In the genomic region with DNA sequence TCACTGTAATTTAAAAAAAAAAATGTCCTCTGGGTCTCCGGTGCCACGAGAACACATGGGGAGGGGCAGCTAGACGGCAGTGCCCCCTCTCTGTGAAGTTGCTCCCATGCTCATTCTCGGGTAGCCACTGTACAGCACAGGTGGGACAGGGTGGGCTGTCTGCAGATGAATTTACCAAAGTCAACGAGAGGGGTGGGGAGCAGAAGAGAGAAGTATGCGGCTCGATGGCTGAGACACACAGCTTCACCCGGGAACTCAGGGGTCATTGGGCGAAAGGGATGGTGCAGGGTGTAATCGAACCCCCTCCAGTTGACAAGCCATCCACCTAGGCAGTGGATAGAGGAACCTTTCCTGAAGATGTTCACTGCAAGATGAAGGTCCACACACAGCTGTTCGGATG, we compare ENCODE assay signal across 23 mouse cellular contexts. TPM values are rescaled to one million over a fixed set of nuclear protein-coding genes. Genes with fewer than 3 reads are reported as not detected.
DNase-seq lines count a peak whose midpoint lies in the region; ATAC-seq and TF ChIP-seq lines count a peak whose summit lies in the region.
"Had no signal": no experiment of that assay in that cellular context is flagged by ENCODE, and none has a peak within 500 bp of the region (broad histone marks: within the 10 kb centered on the region; RNA-seq: fewer than 3 reads in every experiment).

No protein-coding gene starts in this region.

- H3K9me3 ChIP-seq in heart, embryonic 11.5 days (replicated peaks; ENCODE audit: control insufficient read depth, low read length), result no peaks in the 10 kb centered on the region
- no peaks in the 10 kb centered on the region for H3K9me3 ChIP-seq in E14TG2a.4 (ENCODE audit: low read length)
- H3K9me3 ChIP-seq in MEL (replicated peaks; ENCODE audit: insufficient read depth, low read length), result no peaks in the 10 kb centered on the region
- H3K9me3 ChIP-seq in forebrain, embryonic 16.5 days (ENCODE audit: control insufficient read depth, low read length), result no peaks in the 10 kb centered on the region
- H3K9me3 ChIP-seq: embryonic facial prominence, embryonic 13.5 days; forebrain, embryonic 12.5 days; G1E; heart, embryonic 10.5 days; heart, embryonic 15.5 days; hindbrain, embryonic 13.5 days had no signal

- no peaks in the 10 kb centered on the region for H3K27me3 ChIP-seq in heart, embryonic 11.5 days (ENCODE audit: control insufficient read depth, insufficient read depth, low read length)
- H3K27me3 ChIP-seq in E14TG2a.4 (ENCODE audit: insufficient read depth, low read length) (no peaks in the 10 kb centered on the region), MEL (ENCODE audit: control insufficient read depth in 1 of 2, insufficient read depth in 2 of 2, low read length in 2 of 2) (no peaks in the 10 kb centered on the region)
- H3K27me3 ChIP-seq in forebrain, embryonic 16.5 days (replicated peaks; ENCODE audit: control insufficient read depth, insufficient read depth, low read length), result no peaks in the 10 kb centered on the region
- H3K27me3 ChIP-seq: embryonic facial prominence, embryonic 13.5 days; forebrain, embryonic 12.5 days; heart, embryonic 15.5 days; hindbrain, embryonic 13.5 days had no signal

- peak; percentile 83 for DNase-seq in heart, adult 11 months
- DNase-seq in MEL (ENCODE audit: low read depth, low spot score), result peak; percentile 66
- no peak for DNase-seq in cerebellum, adult 18-20 months
- no peak for DNase-seq in T-cell, adult 2 months (ENCODE audit: low spot score)
- DNase-seq: cerebellum, adult 11-12 months; cerebellum, adult 9-11 months; cerebellum, postnatal 36 days; forebrain, postnatal 0 days; gastrocnemius, adult 2 months; gastrocnemius, postnatal 25 days; heart, postnatal 14 days; kidney, adult 18-20 months had no signal

- peaks cover 39% of the 10 kb centered on the region for H3K79me2 ChIP-seq in MEL (ENCODE audit: control insufficient read depth, insufficient read depth, low read length, poor library complexity)

- H3K27ac ChIP-seq in heart, embryonic 11.5 days (ENCODE audit: low read depth, low read length), result no peak overlapping the region
- peak overlapping the region; percentile 96 for H3K27ac ChIP-seq in MEL (ENCODE audit: control insufficient read depth, low read depth, low read length)
- no peak overlapping the region for H3K27ac ChIP-seq in forebrain, embryonic 16.5 days (ENCODE audit: low read length)
- H3K27ac ChIP-seq: embryonic facial prominence, embryonic 13.5 days; forebrain, embryonic 12.5 days; heart, embryonic 10.5 days; heart, embryonic 15.5 days; hindbrain, embryonic 13.5 days; hindbrain, postnatal 0 days had no signal

- ATAC-seq in heart, embryonic 11.5 days (replicated peaks; ENCODE audit: insufficient number of reproducible peaks, low FRiP score, low TSS enrichment), result no peak
- no peak for ATAC-seq in forebrain, embryonic 16.5 days
- ATAC-seq: activated CD4-positive, CD25-positive, alpha-beta regulatory T cell, adult 4 months; forebrain, postnatal 0 days; hindbrain, postnatal 0 days had no signal

- no peaks in the 10 kb centered on the region for H3K36me3 ChIP-seq in heart, embryonic 11.5 days (ENCODE audit: control insufficient read depth, insufficient read depth, low read length)
- peaks cover 17% of the 10 kb centered on the region for H3K36me3 ChIP-seq in E14TG2a.4 (ENCODE audit: insufficient read depth, low read length)
- peaks cover 0 to 10% of the 10 kb centered on the region in 2 experiments; a peak in 2 of 4 replicates for H3K36me3 ChIP-seq in MEL (ENCODE audit: control insufficient read depth in 1 of 2, insufficient read depth in 2 of 2, low read length in 2 of 2)
- no peaks in the 10 kb centered on the region for H3K36me3 ChIP-seq in forebrain, embryonic 16.5 days (ENCODE audit: control insufficient read depth, insufficient read depth)
- H3K36me3 ChIP-seq: embryonic facial prominence, embryonic 13.5 days; forebrain, embryonic 12.5 days; G1E; heart, embryonic 10.5 days; heart, embryonic 15.5 days; hindbrain, embryonic 13.5 days had no signal

- peaks cover 8% of the 10 kb centered on the region for H3K4me1 ChIP-seq in heart, embryonic 11.5 days (ENCODE audit: control insufficient read depth, insufficient read depth, low read length)
- H3K4me1 ChIP-seq in E14TG2a.4 (replicated peaks; ENCODE audit: low read depth, low read length) (peaks cover 79% of the 10 kb centered on the region), MEL (ENCODE audit: control insufficient read depth in 1 of 2, insufficient read depth in 2 of 2, low read length in 2 of 2) (peaks cover 0 to 27% of the 10 kb centered on the region in 2 experiments; a peak in 3 of 4 replicates)
- no peaks in the 10 kb centered on the region for H3K4me1 ChIP-seq in forebrain, embryonic 16.5 days (replicated peaks; ENCODE audit: control insufficient read depth, insufficient read depth, low read length)
- H3K4me1 ChIP-seq: forebrain, embryonic 12.5 days; hindbrain, embryonic 13.5 days had no signal

- TF ChIP-seq POLR2A in MEL (IDR thresholded peaks at IDR 0.05; ENCODE audit: control insufficient read depth in 1 of 2, insufficient read depth in 1 of 2, low read depth in 1 of 2, low read length in 2 of 2, poor library complexity in 1 of 2), result 0 out of 4 replicates have a peak, but pooled peaks of 1 of the 2 experiments have one; percentile 28

- WGBS in heart, embryonic 11.5 days (ENCODE audit: insufficient replicate concordance), result 87% methylated on average over 11 of the region's 11 CpGs
- WGBS in forebrain, embryonic 16.5 days, result 87% methylated on average over 11 of the region's 11 CpGs

- no peak for TF ChIP-seq CTCF in E14TG2a.4 (conservative IDR thresholded peaks at IDR 0.05; ENCODE audit: low read length)
- TF ChIP-seq CTCF in MEL (IDR thresholded peaks at IDR 0.05 in 2 of 3, conservative IDR thresholded peaks at IDR 0.05 in 1 of 3; ENCODE audit: control insufficient read depth in 1 of 3, insufficient read depth in 1 of 3, low read depth in 2 of 3, low read length in 3 of 3, poor library complexity in 1 of 3, severe bottlenecking in 1 of 3), result no peak

- TF ChIP-seq RAD21 in MEL (IDR thresholded peaks at IDR 0.05; ENCODE audit: low read depth, low read length), result no peak

- no peak overlapping the region for H3K4me2 ChIP-seq in heart, embryonic 11.5 days
- no peak overlapping the region for H3K4me2 ChIP-seq in forebrain, embryonic 16.5 days (ENCODE audit: low read length)
- H3K4me2 ChIP-seq: embryonic facial prominence, embryonic 13.5 days; forebrain, embryonic 12.5 days; heart, embryonic 15.5 days; hindbrain, embryonic 13.5 days had no signal

- TF ChIP-seq EP300 in MEL (IDR thresholded peaks at IDR 0.05; ENCODE audit: low read depth in 1 of 2, low read length in 2 of 2), result no peak

- no peak overlapping the region for H3K4me3 ChIP-seq in heart, embryonic 11.5 days (ENCODE audit: low read depth, low read length)
- H3K4me3 ChIP-seq in E14TG2a.4 (replicated peaks; ENCODE audit: low read length) (peak overlapping the region; percentile 90), MEL (ENCODE audit: control insufficient read depth in 1 of 2, insufficient read depth in 1 of 2, low read depth in 2 of 2, low read length in 2 of 2) (peak overlapping the region; percentile 65 to 76)
- H3K4me3 ChIP-seq in forebrain, embryonic 16.5 days (replicated peaks; ENCODE audit: low read length), result no peak overlapping the region
- H3K4me3 ChIP-seq: embryonic facial prominence, embryonic 13.5 days; forebrain, embryonic 12.5 days; gastrocnemius, adult 2 months; heart, embryonic 10.5 days; heart, embryonic 15.5 days; hindbrain, embryonic 13.5 days had no signal

- no peak overlapping the region for H3K9ac ChIP-seq in heart, embryonic 11.5 days (ENCODE audit: low read depth, low read length)
- H3K9ac ChIP-seq in MEL (ENCODE audit: control insufficient read depth, low read depth, low read length, poor library complexity, severe bottlenecking), result peak overlapping the region; percentile 86
- H3K9ac ChIP-seq in forebrain, embryonic 16.5 days (replicated peaks; ENCODE audit: low read depth, low read length), result no peak overlapping the region
- H3K9ac ChIP-seq: embryonic facial prominence, embryonic 13.5 days; forebrain, embryonic 12.5 days; forebrain, postnatal 0 days; heart, embryonic 15.5 days; hindbrain, embryonic 13.5 days had no signal

TF ChIP-seq in MEL, 35 proteins besides CTCF, POLR2A, EP300 and RAD21:
- no peak for TF ChIP-seq TAL1 (IDR thresholded peaks at IDR 0.05; ENCODE audit: low read length)
- TF ChIP-seq MXI1 (IDR thresholded peaks at IDR 0.05; ENCODE audit: low read depth, low read length), result no peak

RNA-seq across cellular contexts. Expression of gene Clstn3, which starts 12.2 kb away (rescaled TPM):
- 1.6 and 1.8 TPM in 2 replicates for polyA plus RNA-seq in heart, embryonic 11.5 days (2014; fragmentation: Nextera tagmentation; extraction: Ambion mirVana)
- 46.5 and 51.3 TPM in 2 replicates for total RNA-seq in MEL (2012; rRNA removed)
- 10 to 100 TPM in 1 of 2 experiments, not detected in 1; 59.8 TPM for polyA plus RNA-seq in MEL (2012; ENCODE audit: insufficient read depth in 1 of 2, insufficient read length in 2 of 2, low read depth in 1 of 2, low replicate concordance in 2 of 2, missing spikeins in 1 of 2)
- 62.8 and 90.9 TPM in 2 replicates for polyA plus RNA-seq in forebrain, embryonic 16.5 days (2015; fragmentation: Nextera tagmentation; extraction: Ambion mirVana)
- polyA plus RNA-seq: activated CD4-positive, CD25-positive, alpha-beta regulatory T cell, adult 4 months had no signal

RNA-seq across cellular contexts. Expression of gene C1rl, which starts 16.1 kb away (rescaled TPM):
- polyA plus RNA-seq in heart, embryonic 11.5 days (2014; fragmentation: Nextera tagmentation; extraction: Ambion mirVana), result 0.16 and 0.35 TPM in 2 replicates
- total RNA-seq in MEL (2012; rRNA removed), result 0.98 and 1.2 TPM in 2 replicates
- polyA plus RNA-seq in MEL (2012; ENCODE audit: insufficient read depth in 1 of 2, insufficient read length in 2 of 2, low read depth in 1 of 2, low replicate concordance in 2 of 2, missing spikeins in 1 of 2), result 1 to 10 TPM in 1 of 2 experiments, not detected in 1; 2.6 TPM
- 0.10 and 0.11 TPM in 2 replicates for polyA plus RNA-seq in forebrain, embryonic 16.5 days (2015; fragmentation: Nextera tagmentation; extraction: Ambion mirVana)
- polyA plus RNA-seq: activated CD4-positive, CD25-positive, alpha-beta regulatory T cell, adult 4 months had no signal

RNA-seq across cellular contexts. Expression of gene C1ra, which starts 35.4 kb away (rescaled TPM):
- polyA plus RNA-seq in heart, embryonic 11.5 days (2014; fragmentation: Nextera tagmentation; extraction: Ambion mirVana), result 0.09 and 0.21 TPM in 2 replicates
- total RNA-seq in MEL (2012; rRNA removed), result 0.19 and 0.29 TPM in 2 replicates
- polyA plus RNA-seq in MEL (2012; ENCODE audit: insufficient read depth in 1 of 2, insufficient read length in 2 of 2, low read depth in 1 of 2, low replicate concordance in 2 of 2, missing spikeins in 1 of 2), result under 1 TPM in 1 of 2 experiments, not detected in 1; 0.28 TPM
- 0.11 and 0.55 TPM in 2 replicates for polyA plus RNA-seq in forebrain, embryonic 16.5 days (2015; fragmentation: Nextera tagmentation; extraction: Ambion mirVana)
- polyA plus RNA-seq: G1E had no signal

Comparison
In these comparisons a context has a peak if more than half of its experiments do, and no peak if none do; other contexts are left out.
1. DNase-seq: peak in heart, adult 11 months (single experiment) and MEL (single experiment); none in cerebellum, adult 18-20 months (0 of 2) and T-cell, adult 2 months (single experiment).
2. H3K4me3 ChIP-seq: peak in E14TG2a.4 (single experiment) and MEL (2 of 2); none in heart, embryonic 11.5 days (single experiment) and forebrain, embryonic 16.5 days (single experiment).